Mouse (Mus musculus) myocyte (in vitro differentiated cells): ENCODE results near the gene Dlgap1. TPM values are rescaled to one million over a fixed set of nuclear protein-coding genes. Genes with fewer than 3 reads are reported as not detected.

Experiments
- H3K27me3 ChIP-seq: one replicate; pipeline ENCODE4 v1.6.1; 2011; ENCODE audit not compliant: control insufficient read depth, insufficient read depth, insufficient read length
- H3K36me3 ChIP-seq: one replicate; pipeline ENCODE4 v1.6.1; 2011; ENCODE audit not compliant: control insufficient read depth, insufficient read depth
- H3K4me2 ChIP-seq: one replicate; pipeline ENCODE4 v1.6.1; 2011; ENCODE audit warnings: low read depth, control low read depth
- H3K4me3 ChIP-seq: one replicate; pipeline ENCODE4 v1.5.1; 2011; ENCODE audit warnings: mild to moderate bottlenecking, control low read depth, moderate library complexity
- H3K79me2 ChIP-seq: one replicate; pipeline ENCODE4 v1.6.1; 2011; ENCODE audit not compliant: control insufficient read depth, insufficient read depth
- H3ac ChIP-seq: one replicate; pipeline ENCODE4 v1.6.1; 2011; ENCODE audit not compliant: control insufficient read depth, insufficient read length
- CEBPB ChIP-seq: IDR thresholded peaks from 2 replicates; pipeline ENCODE4 v1.6.1; 2011; ENCODE audit warnings: mild to moderate bottlenecking, moderate library complexity; ENCODE audit not compliant: poor library complexity, insufficient read depth, severe bottlenecking
- E2F4 ChIP-seq: IDR thresholded peaks from one replicate; pipeline ENCODE4 v1.6.1; 2011; ENCODE audit warnings: mild to moderate bottlenecking, control low read depth, moderate library complexity; ENCODE audit not compliant: insufficient read depth
- MAX ChIP-seq: IDR thresholded peaks from one replicate; pipeline ENCODE4 v1.6.1; 2011; ENCODE audit warnings: low read depth, mild to moderate bottlenecking, control low read depth
- MYOD1 ChIP-seq, 3 experiments: IDR thresholded peaks; one replicate each; pipeline ENCODE4 v1.6.1; 2011; ENCODE audit warnings: control low read depth in 2 of 3, low read depth in 2 of 3, mild to moderate bottlenecking in 2 of 3, moderate library complexity in 1 of 3; ENCODE audit not compliant: insufficient read length in 2 of 3, control insufficient read depth in 1 of 3
- MYOG ChIP-seq, 3 experiments: IDR thresholded peaks; one replicate each; pipeline ENCODE4 v1.6.1; 2011; ENCODE audit warnings: control low read depth in 2 of 3, low read depth in 2 of 3, mild to moderate bottlenecking in 2 of 3; ENCODE audit not compliant: insufficient read length in 2 of 3, control insufficient read depth in 1 of 3, insufficient read depth in 1 of 3
- POLR2A ChIP-seq: IDR thresholded peaks from one replicate; pipeline ENCODE4 v1.6.1; 2011; ENCODE audit warnings: low read depth, mild to moderate bottlenecking, control low read depth, moderate library complexity; ENCODE audit not compliant: insufficient read length
- POLR2AphosphoS2 ChIP-seq: IDR thresholded peaks from one replicate; pipeline ENCODE4 v1.6.1; 2011; ENCODE audit warnings: low read depth, control low read depth; ENCODE audit not compliant: insufficient read length
- REST ChIP-seq: IDR thresholded peaks from one replicate; pipeline ENCODE4 v1.6.1; 2011; ENCODE audit warnings: mild to moderate bottlenecking, control low read depth, moderate library complexity; ENCODE audit not compliant: insufficient read depth, insufficient read length
- SRF ChIP-seq: IDR thresholded peaks from one replicate; pipeline ENCODE4 v1.6.1; 2011; ENCODE audit warnings: low read depth; ENCODE audit not compliant: control insufficient read depth, insufficient read length
- TCF12 ChIP-seq: IDR thresholded peaks from one replicate; pipeline ENCODE4 v1.6.1; 2011; ENCODE audit warnings: mild to moderate bottlenecking, control low read depth; ENCODE audit not compliant: poor library complexity, insufficient read depth, severe bottlenecking
- TCF3 ChIP-seq: IDR thresholded peaks from one replicate; pipeline ENCODE4 v1.6.1; 2011; ENCODE audit warnings: low read depth, control low read depth; ENCODE audit not compliant: insufficient read length
- USF1 ChIP-seq: IDR thresholded peaks from one replicate; pipeline ENCODE4 v1.6.1; 2011; ENCODE audit warnings: low read depth, mild to moderate bottlenecking, control low read depth, moderate library complexity
- polyA plus RNA-seq: library from polyadenylated mRNA; unstranded; fragments of >200 nt; fragmentation: generic; extraction: Trizol; gene quantifications from one replicate; pipeline ENCODE4 v1.2.1, GENCODE M21; 2012; ENCODE audit warnings: missing spikeins

Gene Dlgap1
- polyA plus RNA-seq, 1 experiment: 0.31 TPM

DNA sequence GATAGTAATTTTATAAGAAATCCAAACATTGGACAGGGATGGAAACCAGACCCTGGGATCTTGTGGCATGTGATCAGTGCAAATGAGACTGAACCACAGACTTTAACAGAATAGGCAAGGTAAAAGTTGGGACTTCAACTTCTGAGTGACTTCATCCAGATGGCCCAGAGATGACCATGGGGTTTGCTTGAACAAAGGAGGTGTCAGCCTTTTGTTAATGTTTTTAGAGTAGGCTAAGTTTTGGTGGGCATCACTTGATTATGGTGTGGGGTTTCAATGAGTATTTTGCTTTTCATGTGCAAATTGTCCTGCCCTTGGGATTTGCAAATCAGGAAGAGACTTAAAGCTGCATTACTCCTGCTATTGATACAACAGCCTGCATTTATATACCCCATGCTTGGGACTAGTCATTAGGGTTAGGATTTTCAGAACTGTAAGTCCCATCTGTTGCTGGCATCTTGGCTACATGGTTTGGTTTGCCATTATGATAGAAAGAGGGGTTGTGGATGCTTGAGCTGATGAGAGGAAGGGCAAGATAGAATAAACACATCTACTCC lies 695.7 kb downstream of the Dlgap1 start:
- TF ChIP-seq MYOD1 (IDR thresholded peaks at IDR 0.05; ENCODE audit: control insufficient read depth in 1 of 3, insufficient read length in 2 of 3, low read depth in 2 of 3) (no peak), SRF (no peak), REST (no peak), TCF3 (no peak), E2F4 (no peak), POLR2A (no peak)
- H3K79me2 ChIP-seq: no peaks in the 10 kb centered on the region
- no peak overlapping the region for H3K4me2 ChIP-seq
- H3K27me3 ChIP-seq: no peaks in the 10 kb centered on the region
- no peak overlapping the region for H3K4me3 ChIP-seq
- no peaks in the 10 kb centered on the region for H3K36me3 ChIP-seq
- no peak overlapping the region for H3ac ChIP-seq

- no peak for TF ChIP-seq POLR2AphosphoS2
- no peak for TF ChIP-seq REST
- TF ChIP-seq CEBPB: no peak
- TF ChIP-seq USF1: no peak
- no peak for TF ChIP-seq MYOD1 (IDR thresholded peaks at IDR 0.05; ENCODE audit: control insufficient read depth in 1 of 3, insufficient read length in 2 of 3, low read depth in 2 of 3)
- TF ChIP-seq POLR2A: no peak
- TF ChIP-seq E2F4: no peak
- Histone ChIP-seq H3K4me2 (no peak overlapping the region), H3ac (no peak overlapping the region), H3K36me3 (no peaks in the 10 kb centered on the region), H3K79me2 (no peaks in the 10 kb centered on the region), H3K27me3 (peaks cover 20% of the 10 kb centered on the region), H3K4me3 (no peak overlapping the region)
Measured at GRCm38 (mm10) chr17:70673985-70674384, 705.1 kb downstream of the Dlgap1 start.

GRCm38 (mm10) chr17:70676522-70676921 lies 707.6 kb downstream of the Dlgap1 start:
- no peak overlapping the region for H3K4me2 ChIP-seq

GRCm38 (mm10) chr17:70683561-70684167 lies 714.8 kb downstream of the Dlgap1 start:
- Histone ChIP-seq H3ac (no peak overlapping the region), H3K27me3 (peaks cover 4% of the 10 kb centered on the region), H3K36me3 (no peaks in the 10 kb centered on the region), H3K4me2 (peak overlapping the region; percentile 38), H3K4me3 (no peak overlapping the region), H3K79me2 (no peaks in the 10 kb centered on the region)
- peak in 1 of 3 experiments; percentile 16 for TF ChIP-seq MYOG (IDR thresholded peaks at IDR 0.05; ENCODE audit: control insufficient read depth in 1 of 3, insufficient read depth in 1 of 3, insufficient read length in 2 of 3, low read depth in 2 of 3)
- peak in 1 of 3 experiments; percentile 41 for TF ChIP-seq MYOD1 (IDR thresholded peaks at IDR 0.05; ENCODE audit: control insufficient read depth in 1 of 3, insufficient read length in 2 of 3, low read depth in 2 of 3)
- no peak for TF ChIP-seq SRF
- TF ChIP-seq POLR2AphosphoS2: no peak

More at GRCm38 (mm10) chr17:70676522-70676921, 707.6 kb downstream of the Dlgap1 start:
- TF ChIP-seq REST (no peak), CEBPB (no peak), TCF12 (no peak), MAX (no peak), SRF (no peak), MYOG (IDR thresholded peaks at IDR 0.05; ENCODE audit: control insufficient read depth in 1 of 3, insufficient read depth in 1 of 3, insufficient read length in 2 of 3, low read depth in 2 of 3) (no peak), POLR2A (no peak), POLR2AphosphoS2 (no peak), TCF3 (no peak), MYOD1 (IDR thresholded peaks at IDR 0.05; ENCODE audit: control insufficient read depth in 1 of 3, insufficient read length in 2 of 3, low read depth in 2 of 3) (no peak), USF1 (no peak), E2F4 (no peak)
- no peak overlapping the region for H3ac ChIP-seq
- no peak overlapping the region for H3K4me3 ChIP-seq
- H3K36me3 ChIP-seq: no peaks in the 10 kb centered on the region
- peaks cover 21% of the 10 kb centered on the region for H3K27me3 ChIP-seq
- no peaks in the 10 kb centered on the region for H3K79me2 ChIP-seq

DNA sequence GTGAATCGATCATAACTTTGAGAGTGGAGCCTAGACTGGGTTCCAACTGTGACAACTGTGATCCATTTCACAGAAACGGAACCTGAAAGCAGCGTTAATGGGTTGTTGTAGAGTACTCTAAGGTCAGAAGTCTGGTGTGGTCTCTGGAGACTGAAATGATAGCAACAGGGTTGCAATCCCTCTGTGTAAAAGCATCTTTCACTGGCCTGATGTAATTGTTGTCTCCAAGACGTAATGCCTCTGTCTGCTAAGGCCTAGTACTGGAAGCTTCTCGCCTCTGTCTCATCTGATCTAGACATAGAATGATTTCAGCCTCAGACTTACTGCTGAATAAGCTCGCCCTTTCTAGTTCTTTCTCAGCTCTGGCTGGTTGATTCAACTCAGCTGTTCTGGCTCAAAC lies 721.3 kb downstream of the Dlgap1 start:
- H3K27me3 ChIP-seq: no peaks in the 10 kb centered on the region
- no peak overlapping the region for H3K4me2 ChIP-seq
- TF ChIP-seq REST: no peak
- TF ChIP-seq CEBPB: peak; percentile 97
- no peaks in the 10 kb centered on the region for H3K36me3 ChIP-seq
- no peak overlapping the region for H3ac ChIP-seq
- no peak overlapping the region for H3K4me3 ChIP-seq
- no peaks in the 10 kb centered on the region for H3K79me2 ChIP-seq
